Mouse (Mus musculus) bone marrow, adult 2 months (tissue): ENCODE data around the gene Gucy1b1.

ENCODE experiments used
- CTCF ChIP-seq: fragments of 200-500 bp; IDR thresholded peaks from 2 replicates; pipeline ENCODE4 v1.5.1; 2011; ENCODE audit warnings: low read length, control low read depth; ENCODE audit not compliant: control insufficient read depth, insufficient read depth
- POLR2A ChIP-seq: fragments of 200-500 bp; IDR thresholded peaks from 2 replicates; pipeline ENCODE4 v1.6.1; 2011; ENCODE audit warnings: low read depth, mild to moderate bottlenecking, control low read depth, low read length, borderline replicate concordance; ENCODE audit not compliant: control insufficient read depth

DNA sequence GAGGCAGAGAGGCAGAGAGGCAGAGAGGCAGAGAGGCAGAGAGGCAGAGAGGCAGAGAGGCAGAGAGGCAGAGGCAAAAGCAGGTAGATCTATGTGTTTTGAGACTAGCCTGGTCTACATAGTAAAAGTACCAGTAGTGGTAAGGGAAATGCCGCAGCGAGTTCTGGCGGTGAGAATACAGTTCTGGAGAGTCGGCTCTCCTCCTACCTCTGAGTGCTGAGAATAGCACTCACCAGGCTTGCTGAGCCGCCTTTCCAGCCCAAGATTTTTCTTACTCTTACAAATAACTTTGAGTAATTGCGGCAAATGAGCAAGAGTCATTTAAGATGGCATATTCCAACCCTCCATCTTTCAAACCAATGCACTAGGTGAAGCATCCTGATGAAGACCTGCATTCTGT lies 24.6 kb upstream of the Gucy1b1 start:
- TF ChIP-seq CTCF (no peak), POLR2A (no peak)
